Mouse (Mus musculus): Measurements from ENCODE around the gene Tjap1.

The Tjap1 gene

GRCm38 (mm10) chr17:46282483-46283123 lies at the start of gene Tjap1:
Tjap1 (minus strand) TSS chr17:46283026.
- DNase-seq (ENCODE audit: low read depth, low spot score) = peak; percentile 90

DNA sequence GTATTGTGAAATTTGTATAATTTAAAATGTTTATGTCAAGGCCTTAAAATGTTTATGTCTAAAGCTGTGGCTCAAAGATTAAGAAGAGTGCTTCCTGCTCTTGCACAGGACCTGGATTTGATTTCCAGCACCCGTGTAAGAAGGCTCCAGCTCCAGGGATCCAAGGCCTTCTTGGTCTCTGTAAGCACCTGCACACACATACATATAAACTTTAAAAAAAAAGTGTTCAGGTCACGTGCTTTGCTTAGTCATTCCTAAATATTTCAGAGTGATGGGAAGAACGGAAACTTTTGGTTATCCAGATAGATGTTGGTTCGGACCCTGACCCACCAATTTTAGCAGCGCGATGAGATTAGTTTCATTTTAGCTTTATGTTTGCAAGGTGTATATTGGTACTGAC lies 45.9 kb upstream of the Tjap1 start:
- DNase-seq (ENCODE audit: low read depth, low spot score) = no peak

DNA sequence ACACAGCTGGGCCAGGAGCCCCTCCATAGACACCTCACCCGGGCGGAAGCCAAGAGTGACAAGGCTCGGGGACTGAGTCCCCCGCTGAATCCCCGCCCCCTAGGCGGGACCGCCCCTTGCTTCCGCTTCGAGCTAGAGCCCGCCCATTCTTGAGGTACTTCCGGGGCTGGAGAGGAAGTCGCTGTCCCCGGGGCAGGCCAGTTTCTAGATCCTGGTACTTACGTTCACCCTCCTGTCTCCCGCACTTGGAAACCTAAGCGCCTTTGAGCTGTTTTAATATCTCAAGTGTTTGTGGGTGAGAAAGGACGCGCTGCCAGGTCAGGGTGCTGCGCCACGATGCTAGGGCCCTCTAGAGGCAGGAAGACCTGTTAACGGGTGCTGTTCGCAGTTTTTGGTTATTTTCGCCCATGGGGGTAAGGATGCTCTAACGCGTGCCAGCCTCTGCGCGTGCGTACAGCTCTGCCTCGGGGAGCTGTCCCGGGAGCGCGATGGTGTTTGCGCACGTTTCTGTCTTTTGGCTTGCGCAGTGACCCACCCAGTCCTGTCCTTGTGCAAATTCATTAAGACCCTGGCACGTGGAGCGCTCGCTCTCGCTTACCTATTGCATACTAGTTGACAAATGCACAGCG lies 45.2 kb upstream of the Tjap1 start, which contains the start of gene Abcc10:
Gene Abcc10 (minus strand): TSS at position 447 of the 629 bp plus-strand sequence.
- DNase-seq (ENCODE audit: low read depth, low spot score) = peak; percentile 96

DNA sequence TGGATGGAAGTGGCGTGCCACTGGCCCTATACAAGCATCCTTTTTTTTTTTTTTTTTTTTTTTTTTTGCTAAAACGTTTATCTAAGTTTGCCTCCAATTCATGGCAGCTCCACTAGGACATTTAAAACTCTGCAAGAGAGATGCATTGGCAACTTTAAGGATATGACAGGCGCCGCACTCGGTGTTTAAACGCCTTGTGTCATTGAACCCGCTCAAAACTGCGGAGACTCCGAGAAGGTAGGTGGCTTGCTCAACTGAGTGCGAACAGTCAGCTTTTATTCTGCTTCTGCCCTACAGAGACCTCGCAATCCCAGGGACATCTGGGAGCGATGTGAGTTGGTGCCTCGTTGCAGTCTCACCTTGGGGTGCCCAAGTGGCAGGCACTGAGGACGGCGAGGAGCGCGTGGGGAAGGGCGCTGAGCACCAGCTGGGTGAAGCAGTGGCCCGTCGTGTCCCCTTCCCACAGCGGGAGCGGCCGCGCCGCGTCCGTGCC lies 44.6 kb upstream of the Tjap1 start:
- DNase-seq (ENCODE audit: low read depth, low spot score) = no peak

GRCm38 (mm10) chr17:46322046-46322823 lies 39.4 kb upstream of the Tjap1 start:
- no peak for DNase-seq (ENCODE audit: low read depth, low spot score)

GRCm38 (mm10) chr17:46320492-46320891 lies 37.7 kb upstream of the Tjap1 start:
- no peak for DNase-seq (ENCODE audit: low read depth, low spot score)

- no peak for DNase-seq (ENCODE audit: low read depth, low spot score)
Measured at GRCm38 (mm10) chr17:46315813-46316212, 33.0 kb upstream of the Tjap1 start.

DNA sequence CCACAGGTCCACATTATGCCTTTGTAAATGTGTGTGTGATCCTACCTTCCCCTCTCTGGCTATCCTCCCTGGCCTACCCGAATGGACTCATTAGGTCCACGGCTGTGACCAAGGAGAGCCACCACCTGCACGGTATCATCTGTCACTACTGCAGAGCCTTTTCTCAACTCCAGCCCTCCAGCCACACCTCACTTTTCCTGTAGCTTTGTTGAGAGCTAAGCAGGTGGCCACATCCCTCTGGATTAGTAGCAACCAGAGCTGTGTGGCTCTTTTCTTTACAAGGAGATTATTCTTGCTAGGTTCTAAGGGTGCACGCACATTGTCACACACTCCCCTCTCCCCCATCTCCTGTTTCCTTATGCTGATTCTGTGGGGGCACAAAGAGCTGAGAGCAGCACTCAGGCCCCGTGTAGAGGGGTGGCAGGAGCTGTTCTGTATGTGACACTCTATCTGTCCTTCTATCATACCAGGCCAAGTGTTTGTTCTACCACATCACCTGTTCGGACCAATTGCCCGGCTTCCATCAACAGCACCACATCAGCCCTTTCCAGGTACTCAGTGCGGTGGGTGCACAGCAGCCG lies 30.4 kb upstream of the Tjap1 start:
- no peak for DNase-seq (ENCODE audit: low read depth, low spot score)

DNA sequence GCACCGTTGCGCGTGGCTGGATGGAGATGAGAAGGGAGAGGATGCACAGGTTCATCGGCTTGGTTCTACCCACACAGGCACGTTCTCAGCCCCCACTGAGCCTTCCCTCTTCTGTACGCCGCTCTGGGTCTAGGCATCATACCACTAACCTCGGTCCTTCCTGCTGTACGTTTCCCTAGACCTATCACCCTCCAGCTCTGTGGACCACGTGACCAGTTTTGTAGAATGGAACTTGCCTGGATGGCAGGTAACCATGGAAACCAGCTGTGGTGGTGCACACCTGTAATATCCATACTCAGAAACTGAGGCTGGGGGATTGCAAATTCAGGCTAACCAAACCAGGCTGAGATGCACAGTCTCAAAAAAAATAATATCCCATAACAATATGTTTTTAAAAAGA lies 27.7 kb upstream of the Tjap1 start:
- DNase-seq (ENCODE audit: low read depth, low spot score) = no peak

GRCm38 (mm10) chr17:46309835-46310234 lies 27.0 kb upstream of the Tjap1 start:
- DNase-seq (ENCODE audit: low read depth, low spot score) = no peak

DNA sequence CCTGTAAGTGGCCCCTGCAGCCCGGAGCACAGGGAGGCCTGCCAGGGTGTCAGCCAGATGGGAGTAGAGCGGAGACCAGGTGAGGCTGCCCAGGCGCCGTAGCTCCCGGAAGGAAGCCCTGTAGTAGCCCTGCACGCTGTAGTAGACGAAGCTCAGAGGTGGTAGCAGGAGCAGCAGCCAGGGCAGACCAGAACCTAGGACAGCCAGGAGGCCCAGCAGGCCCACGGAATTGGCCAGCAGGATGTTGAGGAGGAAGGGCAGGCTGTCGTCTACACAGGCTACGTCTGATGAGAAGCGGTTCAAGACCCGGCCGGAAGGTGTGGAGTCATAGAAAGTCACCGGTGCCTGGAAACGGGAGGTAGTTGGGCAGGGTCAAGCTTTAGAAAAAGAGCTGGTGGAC lies 24.1 kb upstream of the Tjap1 start:
- DNase-seq (ENCODE audit: low read depth, low spot score) = no peak

- no peak for DNase-seq (ENCODE audit: low read depth, low spot score)
Measured at GRCm38 (mm10) chr17:46304184-46304583, 21.4 kb upstream of the Tjap1 start.

DNA sequence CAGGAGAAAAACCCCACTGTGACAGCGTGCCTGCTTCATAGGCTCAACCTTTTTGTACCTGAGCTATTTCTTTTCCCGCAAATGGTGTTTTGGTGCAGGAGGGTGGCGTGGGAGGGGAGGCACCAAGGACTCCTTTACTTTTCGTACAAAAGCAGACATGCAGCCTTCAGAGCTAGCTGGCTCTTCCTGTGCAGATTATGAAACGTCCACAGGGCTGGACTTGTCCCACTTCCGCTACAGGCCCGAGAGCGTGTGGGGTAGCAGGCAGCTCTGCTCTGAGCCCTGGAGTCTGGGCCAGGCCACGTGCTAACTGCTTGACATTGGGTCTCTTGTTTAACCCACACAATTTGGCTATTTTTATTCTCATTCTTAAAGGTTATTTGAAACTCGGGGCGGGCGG lies 19.1 kb upstream of the Tjap1 start:
- no peak for DNase-seq (ENCODE audit: low read depth, low spot score)

GRCm38 (mm10) chr17:46298220-46298913 lies 15.5 kb upstream of the Tjap1 start:
- peak; percentile 88 for DNase-seq (ENCODE audit: low read depth, low spot score)

GRCm38 (mm10) chr17:46297364-46298219 lies 14.8 kb upstream of the Tjap1 start, which contains the start of gene Dlk2:
Dlk2 (plus strand) TSS chr17:46297421.
- no peak for DNase-seq (ENCODE audit: low read depth, low spot score)

GRCm38 (mm10) chr17:46297028-46297363 lies 14.2 kb upstream of the Tjap1 start:
- DNase-seq (ENCODE audit: low read depth, low spot score) = no peak

DNA sequence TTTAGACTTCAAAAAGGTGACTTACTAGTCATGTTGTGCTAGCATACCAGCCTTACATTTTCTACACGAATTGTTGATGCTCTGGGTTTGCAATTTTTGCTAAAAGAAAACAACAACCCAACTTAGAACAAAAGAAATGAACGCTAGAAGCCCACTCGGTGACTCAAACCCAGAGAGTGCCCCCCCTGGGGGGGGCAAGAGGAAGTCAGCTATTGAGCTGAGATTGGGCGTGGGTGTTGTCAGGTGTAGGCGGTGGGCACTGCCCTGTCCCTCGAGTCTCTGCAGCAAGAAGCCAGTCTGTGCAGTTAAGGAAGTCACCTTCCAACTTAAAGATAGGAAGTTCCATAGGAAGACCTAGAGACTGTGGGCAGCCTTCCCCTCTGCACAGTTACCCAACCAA lies 13.8 kb upstream of the Tjap1 start:
- DNase-seq (ENCODE audit: low read depth, low spot score) = no peak

GRCm38 (mm10) chr17:46287678-46288095 lies 4.9 kb upstream of the Tjap1 start:
- peak; percentile 66 for DNase-seq (ENCODE audit: low read depth, low spot score)

- DNase-seq (ENCODE audit: low read depth, low spot score) = no peak
Measured at GRCm38 (mm10) chr17:46285407-46285806, 2.6 kb upstream of the Tjap1 start.

DNA sequence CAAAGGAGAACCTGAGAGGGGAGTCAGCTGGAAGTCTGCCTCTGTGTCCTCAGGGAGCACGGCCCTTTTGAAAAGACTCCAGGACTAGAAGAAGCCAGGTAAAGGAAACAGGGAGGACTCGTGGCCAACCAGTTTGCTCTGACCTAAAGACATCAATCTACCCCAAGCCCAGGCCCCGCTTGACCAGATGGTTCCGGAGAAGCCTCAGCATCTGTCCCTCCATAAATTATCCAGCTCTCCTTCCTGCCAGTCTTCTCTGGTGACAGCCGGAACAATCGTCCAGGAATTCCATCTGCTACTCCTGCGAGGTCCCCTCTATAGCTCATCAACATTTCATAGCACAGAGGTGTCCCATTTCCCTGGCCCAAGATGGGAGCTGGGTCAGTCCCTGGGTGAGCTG lies 1.8 kb upstream of the Tjap1 start:
- no peak for DNase-seq (ENCODE audit: low read depth, low spot score)

- DNase-seq (ENCODE audit: low read depth, low spot score) = no peak
Measured at GRCm38 (mm10) chr17:46283911-46284310, 1.1 kb upstream of the Tjap1 start.

All from ES-CJ7 (cell line).